Mouse (Mus musculus) urinary bladder, postnatal 10 days (tissue): ENCODE measurements around the gene Arhgap30.

ENCODE experiments used
- DNase-seq: peaks from one replicate; pipeline ENCODE4 v3.0.0; 2022; ENCODE audit warnings: low spot score

Gene Arhgap30

GRCm38 (mm10) chr1:171378298-171378697 is 10.5 kb upstream of the Arhgap30 start:
- DNase-seq: no peak

- no peak for DNase-seq
Observed at GRCm38 (mm10) chr1:171379935-171380599, 8.7 kb upstream of the Arhgap30 start.

GRCm38 (mm10) chr1:171382096-171382620 is 6.6 kb upstream of the Arhgap30 start:
- DNase-seq: no peak

- DNase-seq: no peak
Observed at GRCm38 (mm10) chr1:171384361-171384760, 4.4 kb upstream of the Arhgap30 start.

GRCm38 (mm10) chr1:171385171-171385570 is 3.6 kb upstream of the Arhgap30 start:
- no peak for DNase-seq

- no peak for DNase-seq
Observed at GRCm38 (mm10) chr1:171387099-171387498, 1.7 kb upstream of the Arhgap30 start.

GRCm38 (mm10) chr1:171390101-171390500 is 1.3 kb downstream of the Arhgap30 start:
- DNase-seq: no peak

- DNase-seq: no peak
Observed at GRCm38 (mm10) chr1:171401821-171402220, 13.1 kb downstream of the Arhgap30 start.

GRCm38 (mm10) chr1:171402991-171403390 is 14.2 kb downstream of the Arhgap30 start:
- DNase-seq: no peak

GRCm38 (mm10) chr1:171407263-171407662 is 18.5 kb downstream of the Arhgap30 start:
- DNase-seq: no peak

GRCm38 (mm10) chr1:171410231-171410630 is 21.5 kb downstream of the Arhgap30 start:
- no peak for DNase-seq

GRCm38 (mm10) chr1:171410947-171411484 is 22.3 kb downstream of the Arhgap30 start, which contains the start of gene Usf1:
Usf1 (plus strand) TSS chr1:171411313.
- peak; percentile 77 for DNase-seq

GRCm38 (mm10) chr1:171411492-171411941 is 22.8 kb downstream of the Arhgap30 start:
- no peak for DNase-seq

GRCm38 (mm10) chr1:171412001-171412441 is 23.3 kb downstream of the Arhgap30 start:
- no peak for DNase-seq

GRCm38 (mm10) chr1:171412446-171412845 is 23.7 kb downstream of the Arhgap30 start:
- no peak for DNase-seq

- no peak for DNase-seq
Observed at GRCm38 (mm10) chr1:171413608-171414007, 24.9 kb downstream of the Arhgap30 start.

GRCm38 (mm10) chr1:171418660-171419059 is 29.9 kb downstream of the Arhgap30 start, which contains the start of gene Tstd1:
Tstd1 (plus strand) TSS chr1:171418872.
- no peak for DNase-seq

- DNase-seq: no peak
Observed at GRCm38 (mm10) chr1:171419291-171419882, 30.6 kb downstream of the Arhgap30 start.

- no peak for DNase-seq
Observed at GRCm38 (mm10) chr1:171419905-171420304, 31.2 kb downstream of the Arhgap30 start.

GRCm38 (mm10) chr1:171422504-171423095 is 33.8 kb downstream of the Arhgap30 start:
- DNase-seq: no peak

- no peak for DNase-seq
Observed at GRCm38 (mm10) chr1:171424638-171425037, 35.9 kb downstream of the Arhgap30 start.

- DNase-seq: no peak
Observed at GRCm38 (mm10) chr1:171425126-171425525, 36.4 kb downstream of the Arhgap30 start.

GRCm38 (mm10) chr1:171432158-171432557 is 43.4 kb downstream of the Arhgap30 start:
- no peak for DNase-seq
